Mouse (Mus musculus) effector memory CD4-positive, alpha-beta T cell, adult 5 months (primary cell): ENCODE results near the gene Luzp2. TPM values are rescaled to one million over a fixed set of nuclear protein-coding genes. Genes with fewer than 3 reads are reported as not detected.

Source experiments
- polyA plus RNA-seq: library from polyadenylated mRNA; unstranded; fragments of 100-300 nt; shearing (Covaris generic); gene quantifications from one replicate; pipeline ENCODE4 v1.2.1, GENCODE M21; 2017

The Luzp2 gene
- 0.07 TPM for polyA plus RNA-seq

DNA sequence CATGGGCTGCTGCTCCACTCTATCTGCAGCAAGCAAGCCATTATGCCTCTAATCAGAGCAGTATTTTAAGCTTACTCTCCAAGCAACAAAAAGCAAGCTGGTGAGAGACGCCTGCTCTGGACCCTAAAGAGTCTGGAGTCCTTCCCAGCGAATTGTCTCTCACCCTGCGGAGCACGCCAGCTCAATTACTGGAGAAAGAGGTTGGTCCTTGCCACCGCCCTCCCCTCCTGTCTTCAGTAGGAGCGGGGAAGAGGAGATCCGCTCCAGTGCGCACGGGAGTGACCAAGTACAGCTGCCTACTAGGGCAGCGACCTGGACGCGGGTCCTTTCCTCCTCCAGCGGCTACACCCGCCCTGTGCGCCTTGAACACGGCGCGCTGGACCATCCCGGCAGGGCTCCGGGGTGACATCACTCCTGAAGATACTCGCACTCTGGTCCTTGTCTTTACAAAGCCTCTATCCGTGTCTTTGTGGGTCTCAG is at the start of gene Luzp2:
Luzp2 (plus strand) TSS at position 127 of the 480 bp plus-strand sequence.

